Comparison of ENCODE assay signal across 12 mouse cellular contexts in the genomic region with DNA sequence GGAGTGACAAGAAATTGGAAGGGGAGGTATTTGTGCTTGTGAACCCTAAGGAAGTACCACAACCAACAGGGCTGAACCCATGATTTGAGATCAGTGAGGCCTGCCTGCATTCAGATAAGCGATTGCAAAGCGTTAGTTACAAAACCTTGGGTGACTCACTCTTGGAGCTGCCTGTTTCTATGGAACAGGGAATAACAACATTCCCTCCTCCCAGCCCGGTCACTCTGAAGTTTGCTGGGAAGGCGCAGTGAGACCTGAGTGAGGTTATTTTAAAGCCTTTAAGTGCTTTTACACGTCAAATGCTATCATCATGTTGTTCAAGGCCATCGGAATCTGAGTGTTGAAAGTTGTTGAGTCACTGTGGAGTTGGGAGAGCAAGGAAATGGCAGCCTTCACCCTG.
DNase-seq lines count a peak whose midpoint lies in the region; ATAC-seq lines count a peak whose summit lies in the region.
"Had no signal": no experiment of that assay in that cellular context is flagged by ENCODE, and none has a peak within 500 bp of the region (broad histone marks: within the 10 kb centered on the region; RNA-seq: fewer than 3 reads in every experiment).

No protein-coding gene starts in this region.

- H3K4me3 ChIP-seq in heart, embryonic 12.5 days = no peak overlapping the region
- no peak overlapping the region for H3K4me3 ChIP-seq in forebrain, embryonic 16.5 days (replicated peaks; ENCODE audit: low read length)
- H3K4me3 ChIP-seq: gastrocnemius, adult 2 months had no signal

- H3K9me3 ChIP-seq in heart, embryonic 12.5 days (replicated peaks) = 0 out of 2 replicates have a peak, but pooled peaks cover 4% of the 10 kb centered on the region
- no peaks in the 10 kb centered on the region for H3K9me3 ChIP-seq in forebrain, embryonic 16.5 days (ENCODE audit: control insufficient read depth, low read length)

- peaks cover 17% of the 10 kb centered on the region for H3K4me1 ChIP-seq in heart, embryonic 12.5 days (replicated peaks)
- H3K4me1 ChIP-seq in forebrain, embryonic 16.5 days (replicated peaks; ENCODE audit: control insufficient read depth, insufficient read depth, low read length) = no peaks in the 10 kb centered on the region

- 0 out of 2 replicates have a peak, but pooled peaks cover 8% of the 10 kb centered on the region for H3K27me3 ChIP-seq in heart, embryonic 12.5 days (replicated peaks)
- no peaks in the 10 kb centered on the region for H3K27me3 ChIP-seq in forebrain, embryonic 16.5 days (replicated peaks; ENCODE audit: control insufficient read depth, insufficient read depth, low read length)

- peak; percentile 64 for ATAC-seq in heart, embryonic 12.5 days (ENCODE audit: insufficient number of reproducible peaks, low FRiP score)
- ATAC-seq in megakaryocyte progenitor cell, adult 5-6 weeks (replicated peaks; ENCODE audit: poor library complexity) = peak; percentile 31
- no peak for ATAC-seq in forebrain, embryonic 16.5 days
- ATAC-seq: hindbrain, postnatal 0 days had no signal

- 19% methylated on average over 6 of the region's 6 CpGs for WGBS in heart, embryonic 12.5 days
- WGBS in forebrain, embryonic 16.5 days = 89% methylated on average over 6 of the region's 6 CpGs

- intact Hi-C loops in heart, postnatal 36 days (cut with DNase I) = no loop called here
- intact Hi-C loops in gastrocnemius, postnatal 14 days (cut with DNase I; ENCODE audit: low total_unique reads) = no loop called here

- H3K4me2 ChIP-seq in heart, embryonic 12.5 days = peak overlapping the region; percentile 37
- no peak overlapping the region for H3K4me2 ChIP-seq in forebrain, embryonic 16.5 days (ENCODE audit: low read length)

- H3K27ac ChIP-seq in heart, embryonic 12.5 days (ENCODE audit: poor library complexity, severe bottlenecking) = peak overlapping the region; percentile 89
- H3K27ac ChIP-seq in forebrain, embryonic 16.5 days (ENCODE audit: low read length) = no peak overlapping the region
- H3K27ac ChIP-seq: gastrocnemius, adult 2 months; hindbrain, postnatal 0 days had no signal

- no peaks in the 10 kb centered on the region for H3K36me3 ChIP-seq in heart, embryonic 12.5 days
- H3K36me3 ChIP-seq in forebrain, embryonic 16.5 days (ENCODE audit: control insufficient read depth, insufficient read depth) = no peaks in the 10 kb centered on the region

- peak; percentile 23 to 39 for DNase-seq in heart, adult 18-20 months
- no peak for DNase-seq in heart, postnatal 36 days
- peak; percentile 60 for DNase-seq in adrenal gland, adult 2 months
- no peak for DNase-seq in cerebellum, adult 11-12 months
- DNase-seq in gastrocnemius, postnatal 14 days = no peak
- DNase-seq: gastrocnemius, adult 2 months; lung, postnatal 36 days; right cerebral cortex, postnatal 4 days had no signal

- no peak overlapping the region for H3K9ac ChIP-seq in heart, embryonic 12.5 days
- no peak overlapping the region for H3K9ac ChIP-seq in forebrain, embryonic 16.5 days (replicated peaks; ENCODE audit: low read depth, low read length)

Comparison
In these comparisons a context has a peak if more than half of its experiments do, and no peak if none do; other contexts are left out.
1. DNase-seq: peak in heart, adult 18-20 months (2 of 2) and adrenal gland, adult 2 months (single experiment); none in heart, postnatal 36 days (0 of 2), cerebellum, adult 11-12 months (single experiment) and gastrocnemius, postnatal 14 days (single experiment).